Mouse (Mus musculus) Patski (cell line): ENCODE data around the gene Tap1. TPM values are rescaled to one million over a fixed set of nuclear protein-coding genes. Genes with fewer than 3 reads are reported as not detected.

Experiments used
- ATAC-seq: fragments of 100-300 bp; one replicate; pipeline ENCODE4 v1.8.0; 2021
- CTCF ChIA-PET: fragments of 350-600 bp; sonication (Branson Sonifier 250); formaldehyde crosslinking; loops from one replicate; lab custom pipeline; 2022; ENCODE audit warnings: inconsistent platforms; lab: Charles Lee
- POLR2A ChIA-PET: fragments of 350-600 bp; sonication (Branson Sonifier 250); formaldehyde crosslinking; loops from one replicate; lab custom pipeline; 2022; ENCODE audit warnings: antibody characterized with exemption, inconsistent platforms; lab: Charles Lee
- DNase-seq: peaks from one replicate; pipeline ENCODE4 v3.0.0-alpha.2; 2011; ENCODE audit warnings: low read depth, low spot score
- H3K27me3 ChIP-seq: fragments of 371-371 bp; one replicate; pipeline ENCODE4 v1.5.1; 2021
- CTCF ChIP-seq: fragments of 100-300 bp; IDR thresholded peaks from one replicate; pipeline ENCODE4 v1.5.1; 2021
- in situ Hi-C: fragments of 300-500 bp; cut with MboI; formaldehyde crosslinking; loops from 3 replicates; pipeline ENCODE4 v1.11.1; 2018; ENCODE audit warnings: low pct_unique_long_range_greater_than_20kb, mixed read lengths
- polyA plus RNA-seq: library from polyadenylated mRNA; unstranded; gene quantifications from one replicate; pipeline ENCODE4 v1.2.3, GENCODE M21; 2021

Tap1 gene
- polyA plus RNA-seq, 1 experiment from 2014 or later, result 7.0 TPM

- ChIA-PET CTCF (interaction anchor here (1.1 kb wide), 1 partner anchor 27 kb away, joined by 3 read pairs; no protein-coding TSS in a partner anchor), POLR2A (interaction anchor here (0.5 kb wide), 1 partner anchor 856 kb away, joined by 3 read pairs; no protein-coding TSS in a partner anchor)
- peak; percentile 72 for ATAC-seq
- no peak for DNase-seq
- TF ChIP-seq CTCF, result no peak
- in situ Hi-C loops, result no loop called here
- H3K27me3 ChIP-seq, result no peaks in the 10 kb centered on the region
Observed at GRCm38 (mm10) chr17:34196941-34197894, 9.9 kb downstream of the Tap1 start, which contains the start of gene Psmb8. Gene Psmb8, plus strand, starts transcription at chr17:34197721.

- POLR2A ChIA-PET, result no interaction called here
- CTCF ChIA-PET, result interaction anchor here (1.1 kb wide), 1 partner anchor 28 kb away, joined by 3 read pairs; no protein-coding TSS in a partner anchor
- ATAC-seq (peak; percentile 13), DNase-seq (no peak)
- H3K27me3 ChIP-seq, result no peaks in the 10 kb centered on the region
- TF ChIP-seq CTCF, result no peak
- in situ Hi-C loops, result no loop called here
Observed at GRCm38 (mm10) chr17:34197904-34198520, 10.7 kb downstream of the Tap1 start.

- POLR2A ChIA-PET, result no interaction called here
- no peak for DNase-seq
- no peaks in the 10 kb centered on the region for H3K27me3 ChIP-seq
- in situ Hi-C loops, result no loop called here
- CTCF ChIA-PET, result interaction anchor here (1.1 kb wide), 1 partner anchor 29 kb away, joined by 3 read pairs; no protein-coding TSS in a partner anchor
- no peak for TF ChIP-seq CTCF
- no peak for ATAC-seq
Observed at GRCm38 (mm10) chr17:34198521-34198912, 11.2 kb downstream of the Tap1 start.

GRCm38 (mm10) chr17:34199050-34199619 lies 11.8 kb downstream of the Tap1 start:
- POLR2A ChIA-PET, result no interaction called here

GRCm38 (mm10) chr17:34200047-34200446 lies 12.7 kb downstream of the Tap1 start:
- no peak for TF ChIP-seq CTCF
- ChIA-PET CTCF (no interaction called here), POLR2A (no interaction called here)
- in situ Hi-C loops, result no loop called here
- DNase-seq, result no peak
- ATAC-seq, result no peak
- H3K27me3 ChIP-seq, result no peaks in the 10 kb centered on the region

More at GRCm38 (mm10) chr17:34199050-34199619, 11.8 kb downstream of the Tap1 start:
- H3K27me3 ChIP-seq, result no peaks in the 10 kb centered on the region
- ATAC-seq (no peak), DNase-seq (no peak)
- TF ChIP-seq CTCF, result no peak
- CTCF ChIA-PET, result interaction anchor here (0.9 kb wide), 1 partner anchor 36 kb away, joined by 3 read pairs; no protein-coding TSS in a partner anchor
- in situ Hi-C loops, result no loop called here

GRCm38 (mm10) chr17:34200772-34201505 lies 13.6 kb downstream of the Tap1 start:
- no peak for ATAC-seq
- in situ Hi-C loops, result no loop called here
- POLR2A ChIA-PET, result no interaction called here
- CTCF ChIA-PET, result interaction anchor here (1.1 kb wide), 1 partner anchor 34 kb away, joined by 3 read pairs; no protein-coding TSS in a partner anchor
- no peaks in the 10 kb centered on the region for H3K27me3 ChIP-seq
- no peak for TF ChIP-seq CTCF
- DNase-seq, result no peak

GRCm38 (mm10) chr17:34201506-34202055 lies 14.2 kb downstream of the Tap1 start:
- in situ Hi-C loops, result no loop called here
- H3K27me3 ChIP-seq, result no peaks in the 10 kb centered on the region
- ChIA-PET POLR2A (no interaction called here), CTCF (interaction anchor here (1.1 kb wide), 1 partner anchor 33 kb away, joined by 3 read pairs; no protein-coding TSS in a partner anchor)
- no peak for TF ChIP-seq CTCF
- no peak for DNase-seq
- no peak for ATAC-seq

- POLR2A ChIA-PET, result interaction anchor here (0.9 kb wide), 1 partner anchor 32 kb away, joined by 3 read pairs; no protein-coding TSS in a partner anchor
- no peak for ATAC-seq
- in situ Hi-C loops, result no loop called here
- no peaks in the 10 kb centered on the region for H3K27me3 ChIP-seq
- DNase-seq, result no peak
- CTCF ChIA-PET, result no interaction called here
- TF ChIP-seq CTCF, result no peak
Observed at GRCm38 (mm10) chr17:34202760-34203442, 15.5 kb downstream of the Tap1 start.

- DNase-seq, result no peak
- H3K27me3 ChIP-seq, result no peaks in the 10 kb centered on the region
- ChIA-PET CTCF (interaction anchor here (1.3 kb wide), 1 partner anchor 33 kb away, joined by 3 read pairs; no protein-coding TSS in a partner anchor), POLR2A (interaction anchor here (0.9 kb wide), 1 partner anchor 33 kb away, joined by 3 read pairs; no protein-coding TSS in a partner anchor)
- TF ChIP-seq CTCF, result no peak
- ATAC-seq, result no peak
- in situ Hi-C loops, result no loop called here
Observed at GRCm38 (mm10) chr17:34203444-34203843, 16.1 kb downstream of the Tap1 start, which contains the start of gene Tap2. Gene Tap2, plus strand, starts transcription at chr17:34203527.
